Mouse (Mus musculus): ENCODE results near the gene Pde4b.

- TF ChIP-seq MAFK (IDR thresholded peaks at IDR 0.05; ENCODE audit: insufficient read depth, low read depth, low read length) (no peak), CHD2 (IDR thresholded peaks at IDR 0.05; ENCODE audit: low read depth, low read length) (no peak), HCFC1 (IDR thresholded peaks at IDR 0.05; ENCODE audit: borderline replicate concordance, insufficient read depth, low read length) (no peak), ZC3H11A (IDR thresholded peaks at IDR 0.05; ENCODE audit: borderline replicate concordance, low read depth, low read length) (no peak), ZNF384 (IDR thresholded peaks at IDR 0.05; ENCODE audit: low read depth, low read length) (no peak)
These were observed 409.9 kb downstream of the Pde4b start for GRCm38 (mm10) chr4:102497221-102497620.
